Mouse (Mus musculus) hindbrain, embryonic 12.5 days (tissue): Measurements from ENCODE around the gene Nfkb1. TPM values are rescaled to one million over a fixed set of nuclear protein-coding genes. Genes with fewer than 3 reads are reported as not detected.

Experiments used
- ATAC-seq: fragments of 200-750 bp; cut with Nextera tagmentation; 2 replicates; pipeline ENCODE4 v1.8.0; 2017; ENCODE audit warnings: moderate TSS enrichment; ENCODE audit not compliant: low FRiP score
- H3K27ac ChIP-seq: fragments of 300-500 bp; sonication (generic); 2 replicates; pipeline ENCODE4 v1.5.1; 2016; ENCODE audit warnings: mild to moderate bottlenecking
- H3K27me3 ChIP-seq: fragments of 300-500 bp; sonication (generic); 2 replicates; pipeline ENCODE4 v1.6.1; 2016; ENCODE audit warnings: mild to moderate bottlenecking
- H3K36me3 ChIP-seq: fragments of 300-500 bp; sonication (generic); 2 replicates; pipeline ENCODE4 v1.6.1; 2016; ENCODE audit warnings: mild to moderate bottlenecking
- H3K4me1 ChIP-seq: fragments of 300-500 bp; sonication (generic); 2 replicates; pipeline ENCODE4 v1.6.1; 2016
- H3K4me2 ChIP-seq: fragments of 300-500 bp; sonication (generic); replicated peaks from 2 replicates; pipeline ENCODE4 v1.6.1; 2016; ENCODE audit warnings: mild to moderate bottlenecking
- H3K4me3 ChIP-seq: fragments of 300-500 bp; sonication (generic); 2 replicates; pipeline ENCODE4 v1.5.1; 2016; ENCODE audit warnings: mild to moderate bottlenecking
- H3K9ac ChIP-seq: fragments of 300-500 bp; sonication (generic); 2 replicates; pipeline ENCODE4 v1.6.1; 2016; ENCODE audit warnings: mild to moderate bottlenecking, moderate library complexity
- H3K9me3 ChIP-seq: fragments of 300-500 bp; sonication (generic); replicated peaks from 2 replicates; pipeline ENCODE4 v1.6.1; 2016; ENCODE audit warnings: mild to moderate bottlenecking
- WGBS: fragments of 180-500 bp; shearing (Covaris S2); methylation state at CpG from one replicate; pipeline ENCODE4 v1.1.7; 2016; 5-methylcytosine and 5-hydroxymethylcytosine counted together
- polyA plus RNA-seq: library from polyadenylated mRNA; unstranded; fragments of >200 nt; fragmentation: Nextera tagmentation; extraction: Ambion mirVana; gene quantifications from 2 replicates; pipeline ENCODE4 v1.2.1, GENCODE M21; 2016

Nfkb1 gene
- polyA plus RNA-seq, result 11.1 and 11.6 TPM in 2 replicates

- peaks cover 23% of the 10 kb centered on the region for H3K4me1 ChIP-seq
- H3K27ac ChIP-seq, result peak within 1 kb of the TSS; percentile 93
- H3K9ac ChIP-seq, result peak within 1 kb of the TSS; percentile 94
- peak within 1 kb of the TSS; percentile 74 for H3K4me2 ChIP-seq
- H3K27me3 ChIP-seq, result no peaks in the 10 kb centered on the region
- ATAC-seq, result peak; percentile 88
- H3K36me3 ChIP-seq, result no peaks in the 10 kb centered on the region
- H3K9me3 ChIP-seq, result no peaks in the 10 kb centered on the region
- under 1% methylated on average over 63 of the region's 102 CpGs for WGBS
- H3K4me3 ChIP-seq, result peak within 1 kb of the TSS; percentile 79
Observed at GRCm38 (mm10) chr3:135691191-135692131, at the start of gene Nfkb1. TSS of gene Nfkb1 (minus strand) at chr3:135691547.

- WGBS, result 79% methylated on average over 8 of the region's 8 CpGs
- H3K4me2 ChIP-seq, result no peak overlapping the region
- H3K27me3 ChIP-seq, result no peaks in the 10 kb centered on the region
Observed at GRCm38 (mm10) chr3:135740711-135741110, 49.4 kb upstream of the Nfkb1 start.

GRCm38 (mm10) chr3:135734736-135735135, 43.4 kb upstream of the Nfkb1 start:
- H3K36me3 ChIP-seq, result no peaks in the 10 kb centered on the region
- H3K4me1 ChIP-seq, result peaks cover 2% of the 10 kb centered on the region; the same call in 1 of the 2 replicates
- ATAC-seq, result no peak
- no peak overlapping the region for H3K27ac ChIP-seq
- no peak overlapping the region for H3K4me2 ChIP-seq
- no peaks in the 10 kb centered on the region for H3K27me3 ChIP-seq
- no peak overlapping the region for H3K4me3 ChIP-seq
- no peak overlapping the region for H3K9ac ChIP-seq
- WGBS, result 74% methylated on average over 1 of the region's 1 CpGs
- no peaks in the 10 kb centered on the region for H3K9me3 ChIP-seq

More at GRCm38 (mm10) chr3:135740711-135741110, 49.4 kb upstream of the Nfkb1 start:
- Histone ChIP-seq H3K36me3 (no peaks in the 10 kb centered on the region), H3K9me3 (no peaks in the 10 kb centered on the region), H3K4me1 (no peaks in the 10 kb centered on the region), H3K27ac (no peak overlapping the region), H3K9ac (no peak overlapping the region), H3K4me3 (no peak overlapping the region)
- no peak for ATAC-seq

GRCm38 (mm10) chr3:135732747-135733445, 41.5 kb upstream of the Nfkb1 start:
- 89% methylated on average over 10 of the region's 10 CpGs for WGBS
- no peaks in the 10 kb centered on the region for H3K36me3 ChIP-seq

GRCm38 (mm10) chr3:135731292-135732047, 40.1 kb upstream of the Nfkb1 start:
- Histone ChIP-seq H3K4me3 (no peak overlapping the region), H3K9ac (no peak overlapping the region), H3K27me3 (no peaks in the 10 kb centered on the region), H3K4me2 (no peak overlapping the region), H3K27ac (no peak overlapping the region), H3K4me1 (peaks cover 2% of the 10 kb centered on the region; the same call in 1 of the 2 replicates), H3K36me3 (no peaks in the 10 kb centered on the region), H3K9me3 (no peaks in the 10 kb centered on the region)
- 41% methylated on average over 17 of the region's 17 CpGs for WGBS
- ATAC-seq, result peak; percentile 82

More at GRCm38 (mm10) chr3:135732747-135733445, 41.5 kb upstream of the Nfkb1 start:
- Histone ChIP-seq H3K9ac (no peak overlapping the region), H3K9me3 (no peaks in the 10 kb centered on the region), H3K27me3 (no peaks in the 10 kb centered on the region), H3K27ac (no peak overlapping the region), H3K4me1 (peaks cover 2% of the 10 kb centered on the region; the same call in 1 of the 2 replicates), H3K4me2 (no peak overlapping the region), H3K4me3 (no peak overlapping the region)
- ATAC-seq, result no peak

- peak; percentile 79 for ATAC-seq
- H3K4me3 ChIP-seq, result no peak overlapping the region
- H3K9ac ChIP-seq, result no peak overlapping the region
Observed at GRCm38 (mm10) chr3:135730790-135731189, 39.4 kb upstream of the Nfkb1 start.

GRCm38 (mm10) chr3:135729575-135729974, 38.2 kb upstream of the Nfkb1 start:
- ATAC-seq, result no peak
- Histone ChIP-seq H3K9ac (no peak overlapping the region), H3K9me3 (no peaks in the 10 kb centered on the region), H3K27me3 (no peaks in the 10 kb centered on the region), H3K27ac (no peak overlapping the region), H3K4me1 (peaks cover 2% of the 10 kb centered on the region; the same call in 1 of the 2 replicates), H3K4me2 (no peak overlapping the region), H3K36me3 (no peaks in the 10 kb centered on the region), H3K4me3 (no peak overlapping the region)
- 77% methylated on average over 5 of the region's 5 CpGs for WGBS

More at GRCm38 (mm10) chr3:135730790-135731189, 39.4 kb upstream of the Nfkb1 start:
- WGBS, result 55% methylated on average over 9 of the region's 9 CpGs
- no peaks in the 10 kb centered on the region for H3K27me3 ChIP-seq
- H3K36me3 ChIP-seq, result no peaks in the 10 kb centered on the region
- H3K27ac ChIP-seq, result no peak overlapping the region
- H3K4me1 ChIP-seq, result peaks cover 2% of the 10 kb centered on the region; the same call in 1 of the 2 replicates
- H3K9me3 ChIP-seq, result no peaks in the 10 kb centered on the region
- H3K4me2 ChIP-seq, result peak overlapping the region; percentile 30; the same call in 1 of the 2 replicates

- ATAC-seq, result no peak
- Histone ChIP-seq H3K9ac (no peak overlapping the region), H3K4me3 (no peak overlapping the region), H3K36me3 (no peaks in the 10 kb centered on the region), H3K27me3 (no peaks in the 10 kb centered on the region), H3K27ac (no peak overlapping the region), H3K4me2 (no peak overlapping the region), H3K9me3 (no peaks in the 10 kb centered on the region), H3K4me1 (peaks cover 2% of the 10 kb centered on the region; the same call in 1 of the 2 replicates)
- 69% methylated on average over 6 of the region's 6 CpGs for WGBS
Observed at GRCm38 (mm10) chr3:135728900-135729299, 37.6 kb upstream of the Nfkb1 start.

- ATAC-seq, result no peak
- Histone ChIP-seq H3K9ac (no peak overlapping the region), H3K27ac (no peak overlapping the region), H3K4me3 (no peak overlapping the region), H3K4me1 (peaks cover 2% of the 10 kb centered on the region; the same call in 1 of the 2 replicates), H3K4me2 (no peak overlapping the region), H3K36me3 (no peaks in the 10 kb centered on the region), H3K9me3 (no peaks in the 10 kb centered on the region), H3K27me3 (no peaks in the 10 kb centered on the region)
- 91% methylated on average over 10 of the region's 10 CpGs for WGBS
Observed at GRCm38 (mm10) chr3:135727339-135727738, 36.0 kb upstream of the Nfkb1 start.

GRCm38 (mm10) chr3:135726521-135727275, 35.4 kb upstream of the Nfkb1 start:
- Histone ChIP-seq H3K27me3 (no peaks in the 10 kb centered on the region), H3K4me1 (peaks cover 2% of the 10 kb centered on the region; the same call in 1 of the 2 replicates), H3K4me2 (no peak overlapping the region), H3K9me3 (no peaks in the 10 kb centered on the region), H3K36me3 (no peaks in the 10 kb centered on the region), H3K4me3 (no peak overlapping the region), H3K27ac (no peak overlapping the region), H3K9ac (no peak overlapping the region)
- 91% methylated on average over 7 of the region's 7 CpGs for WGBS
- ATAC-seq, result no peak

GRCm38 (mm10) chr3:135726023-135726422, 34.7 kb upstream of the Nfkb1 start:
- H3K36me3 ChIP-seq, result no peaks in the 10 kb centered on the region
- no peak for ATAC-seq
- H3K27ac ChIP-seq, result no peak overlapping the region
- WGBS, result 63% methylated on average over 15 of the region's 15 CpGs
- H3K9me3 ChIP-seq, result no peaks in the 10 kb centered on the region
- H3K4me1 ChIP-seq, result peaks cover 2% of the 10 kb centered on the region; the same call in 1 of the 2 replicates
- H3K9ac ChIP-seq, result no peak overlapping the region
- no peaks in the 10 kb centered on the region for H3K27me3 ChIP-seq
- no peak overlapping the region for H3K4me2 ChIP-seq
- H3K4me3 ChIP-seq, result no peak overlapping the region
